Mouse (Mus musculus): ENCODE measurements around the gene Meis3. TPM values are rescaled to one million over a fixed set of nuclear protein-coding genes. Genes with fewer than 3 reads are reported as not detected.

The Meis3 gene
- polyA plus RNA-seq, 1 experiment from 2014 or later = 7.7 TPM

DNA sequence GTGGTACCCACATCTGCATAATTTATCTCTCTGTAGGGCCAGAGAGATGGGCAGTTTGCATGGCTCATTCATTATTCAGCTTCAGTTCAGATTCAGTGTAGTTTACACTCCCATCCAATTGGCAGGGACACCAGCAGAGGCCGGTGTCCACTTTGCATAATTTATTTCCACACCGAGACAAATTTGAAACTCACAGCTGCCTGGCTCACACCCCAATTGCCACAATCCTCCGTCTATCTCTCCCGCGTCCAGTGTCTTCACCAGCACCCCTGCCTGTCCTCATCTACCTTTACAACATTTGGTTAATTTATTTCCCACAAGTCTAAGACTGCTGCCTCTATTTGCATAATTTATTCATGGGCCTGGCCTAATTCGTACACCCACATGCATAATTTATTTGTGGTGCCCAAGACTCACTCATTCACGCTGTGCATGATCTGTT, 39.9 kb upstream of the Meis3 start:
- Histone ChIP-seq H3K9me3 (no peaks in the 10 kb centered on the region), H3K27me3 (peaks cover 29% of the 10 kb centered on the region), H3K36me3 (no peaks in the 10 kb centered on the region), H3K27ac (no peak overlapping the region), H3K4me3 (replicated peaks) (no peak overlapping the region), H3K9ac (replicated peaks) (no peak overlapping the region), H3K4me2 (no peak overlapping the region), H3K4me1 (replicated peaks) (peaks cover 25% of the 10 kb centered on the region)
- WGBS = 68% methylated on average over 7 of the region's 7 CpGs
- ATAC-seq (ENCODE audit: insufficient number of reproducible peaks, insufficient read depth, low FRiP score, low TSS enrichment, low read depth) = no peak

DNA sequence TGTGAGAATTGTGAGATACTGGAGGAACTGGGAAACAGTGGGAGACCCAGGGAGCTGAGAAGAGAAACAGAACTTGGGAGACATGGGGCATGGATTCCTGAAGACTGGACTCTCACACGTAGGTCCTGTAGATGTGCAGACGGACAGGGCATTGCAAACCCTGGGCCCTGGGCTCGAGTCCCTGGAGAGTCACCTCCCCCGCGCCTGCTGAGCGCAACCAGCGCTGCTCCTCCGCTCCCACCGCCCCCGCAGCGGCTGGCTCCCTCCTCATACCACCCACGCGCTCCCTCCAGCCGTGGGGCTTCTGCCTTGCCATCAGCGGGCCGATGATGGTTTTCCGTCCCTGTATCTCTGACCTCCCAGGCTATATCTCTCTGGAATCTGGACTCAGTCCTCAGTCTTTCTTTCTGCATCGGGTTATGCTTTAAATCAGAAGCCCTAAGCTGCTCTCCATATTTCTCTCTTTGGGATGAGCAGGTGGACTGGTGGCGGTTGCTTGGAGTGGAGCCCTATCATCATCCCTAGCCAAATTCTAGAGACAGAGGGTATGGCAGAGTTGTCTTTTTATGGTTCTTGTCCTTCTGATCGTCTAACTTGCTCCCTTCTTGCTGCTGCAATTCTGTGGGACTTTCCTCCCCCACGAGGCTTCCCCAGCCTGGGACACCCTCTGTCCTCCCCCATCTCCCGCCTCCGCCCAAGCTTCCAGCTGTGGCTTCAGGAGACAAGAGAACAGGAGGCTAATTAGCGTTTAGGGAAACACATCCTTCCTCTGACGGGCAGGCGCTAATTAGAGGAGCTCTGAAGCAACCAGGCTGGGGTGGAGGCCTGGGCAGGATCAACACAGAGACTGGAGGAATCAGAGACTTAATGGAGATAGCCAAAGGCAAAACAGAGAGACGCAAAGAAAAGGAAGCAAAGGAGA, 28.1 kb upstream of the Meis3 start:
- Histone ChIP-seq H3K4me1 (replicated peaks) (no peaks in the 10 kb centered on the region), H3K9ac (replicated peaks) (no peak overlapping the region), H3K4me3 (replicated peaks) (no peak overlapping the region), H3K9me3 (no peaks in the 10 kb centered on the region), H3K27me3 (peaks cover 33% of the 10 kb centered on the region), H3K36me3 (no peaks in the 10 kb centered on the region), H3K27ac (no peak overlapping the region), H3K4me2 (no peak overlapping the region)
- 34% methylated on average over 27 of the region's 27 CpGs for WGBS
- ATAC-seq (ENCODE audit: insufficient number of reproducible peaks, insufficient read depth, low FRiP score, low TSS enrichment, low read depth) = no peak

- H3K9me3 ChIP-seq = no peaks in the 10 kb centered on the region
- no peaks in the 10 kb centered on the region for H3K4me1 ChIP-seq (replicated peaks)
- no peak overlapping the region for H3K9ac ChIP-seq (replicated peaks)
- H3K27me3 ChIP-seq = peaks cover 33% of the 10 kb centered on the region
- 14% methylated on average over 15 of the region's 15 CpGs for WGBS
- H3K4me3 ChIP-seq (replicated peaks) = no peak overlapping the region
- ATAC-seq (ENCODE audit: insufficient number of reproducible peaks, insufficient read depth, low FRiP score, low TSS enrichment, low read depth) = no peak
- H3K36me3 ChIP-seq = no peaks in the 10 kb centered on the region
- H3K27ac ChIP-seq = no peak overlapping the region
- H3K4me2 ChIP-seq = no peak overlapping the region
These were observed 27.2 kb upstream of the Meis3 start for GRCm38 (mm10) chr7:16147643-16148042.

GRCm38 (mm10) chr7:16149241-16149640, 25.6 kb upstream of the Meis3 start:
- Histone ChIP-seq H3K27me3 (peaks cover 33% of the 10 kb centered on the region), H3K4me3 (replicated peaks) (no peak overlapping the region), H3K36me3 (no peaks in the 10 kb centered on the region), H3K27ac (no peak overlapping the region), H3K4me1 (replicated peaks) (no peaks in the 10 kb centered on the region), H3K4me2 (no peak overlapping the region), H3K9me3 (no peaks in the 10 kb centered on the region), H3K9ac (replicated peaks) (no peak overlapping the region)
- ATAC-seq (ENCODE audit: insufficient number of reproducible peaks, insufficient read depth, low FRiP score, low TSS enrichment, low read depth) = no peak
- WGBS = 63% methylated on average over 5 of the region's 5 CpGs

- WGBS = 64% methylated on average over 9 of the region's 9 CpGs
- H3K27ac ChIP-seq = no peak overlapping the region
- no peaks in the 10 kb centered on the region for H3K36me3 ChIP-seq
- ATAC-seq (ENCODE audit: insufficient number of reproducible peaks, insufficient read depth, low FRiP score, low TSS enrichment, low read depth) = no peak
- no peak overlapping the region for H3K9ac ChIP-seq (replicated peaks)
- peaks cover 24% of the 10 kb centered on the region for H3K27me3 ChIP-seq
- no peaks in the 10 kb centered on the region for H3K9me3 ChIP-seq
- H3K4me1 ChIP-seq (replicated peaks) = no peaks in the 10 kb centered on the region
- no peak overlapping the region for H3K4me2 ChIP-seq
- no peak overlapping the region for H3K4me3 ChIP-seq (replicated peaks)
These were observed 24.4 kb upstream of the Meis3 start for GRCm38 (mm10) chr7:16150191-16151145.

GRCm38 (mm10) chr7:16153522-16153921, 21.4 kb upstream of the Meis3 start:
- H3K4me3 ChIP-seq (replicated peaks) = no peak overlapping the region
- H3K9ac ChIP-seq (replicated peaks) = no peak overlapping the region
- 17% methylated on average over 10 of the region's 10 CpGs for WGBS
- peak; percentile 60; the same call in 1 of the 2 replicates for ATAC-seq (ENCODE audit: insufficient number of reproducible peaks, insufficient read depth, low FRiP score, low TSS enrichment, low read depth)
- H3K27ac ChIP-seq = no peak overlapping the region
- H3K36me3 ChIP-seq = no peaks in the 10 kb centered on the region
- H3K9me3 ChIP-seq = no peaks in the 10 kb centered on the region
- H3K4me1 ChIP-seq (replicated peaks) = no peaks in the 10 kb centered on the region
- H3K27me3 ChIP-seq = peaks cover 17% of the 10 kb centered on the region
- no peak overlapping the region for H3K4me2 ChIP-seq

- ATAC-seq (ENCODE audit: insufficient number of reproducible peaks, insufficient read depth, low FRiP score, low TSS enrichment, low read depth) = no peak
- Histone ChIP-seq H3K4me3 (replicated peaks) (no peak overlapping the region), H3K9ac (replicated peaks) (no peak overlapping the region), H3K27ac (no peak overlapping the region), H3K4me2 (no peak overlapping the region), H3K4me1 (replicated peaks) (no peaks in the 10 kb centered on the region), H3K9me3 (no peaks in the 10 kb centered on the region), H3K27me3 (peaks cover 35% of the 10 kb centered on the region), H3K36me3 (no peaks in the 10 kb centered on the region)
- WGBS = 67% methylated on average over 9 of the region's 9 CpGs
These were observed 19.6 kb upstream of the Meis3 start for GRCm38 (mm10) chr7:16155132-16155872.

DNA sequence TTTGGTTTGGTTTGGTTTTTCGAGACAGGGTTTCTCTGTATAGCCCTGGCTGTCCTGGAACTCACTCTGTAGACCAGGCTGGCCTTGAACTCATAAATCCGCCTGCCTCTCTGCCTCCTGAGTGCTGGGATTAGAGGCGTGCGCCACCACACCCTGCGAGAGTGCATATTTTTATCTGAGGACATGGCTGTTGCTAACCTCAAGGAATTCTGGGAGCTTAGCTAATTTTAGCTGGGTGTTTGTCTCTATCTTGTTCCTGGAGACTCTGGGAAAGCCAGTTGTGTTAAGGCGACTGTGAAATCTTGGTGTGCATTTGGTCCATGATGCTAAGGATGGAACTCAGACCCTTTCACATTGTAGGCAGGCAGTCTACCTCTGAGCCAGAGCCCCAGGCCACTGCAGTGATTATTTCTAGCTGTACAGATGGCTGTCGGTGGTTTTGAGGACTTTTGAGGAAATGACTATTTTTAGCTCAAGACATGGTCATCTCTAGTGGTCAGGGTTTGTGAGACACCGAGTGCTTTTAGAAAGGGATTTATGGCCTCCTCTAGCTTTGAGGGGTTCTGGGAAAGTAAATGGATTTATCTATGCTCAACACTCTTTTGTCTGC, 18.7 kb upstream of the Meis3 start:
- no peak overlapping the region for H3K4me2 ChIP-seq
- 0 out of 2 replicates have a peak, but pooled peaks cover 2% of the 10 kb centered on the region for H3K9me3 ChIP-seq
- H3K27me3 ChIP-seq = peaks cover 44% of the 10 kb centered on the region
- H3K4me1 ChIP-seq (replicated peaks) = no peaks in the 10 kb centered on the region
- WGBS = 74% methylated on average over 8 of the region's 8 CpGs
- no peak overlapping the region for H3K4me3 ChIP-seq (replicated peaks)
- no peak overlapping the region for H3K9ac ChIP-seq (replicated peaks)
- no peak overlapping the region for H3K27ac ChIP-seq
- no peak for ATAC-seq (ENCODE audit: insufficient number of reproducible peaks, insufficient read depth, low FRiP score, low TSS enrichment, low read depth)
- no peaks in the 10 kb centered on the region for H3K36me3 ChIP-seq

GRCm38 (mm10) chr7:16158735-16159134, 16.2 kb upstream of the Meis3 start:
- Histone ChIP-seq H3K4me3 (replicated peaks) (peak overlapping the region; percentile 19), H3K27me3 (peaks cover 53% of the 10 kb centered on the region), H3K4me1 (replicated peaks) (no peaks in the 10 kb centered on the region), H3K4me2 (peak overlapping the region; percentile 24; the same call in 1 of the 2 replicates), H3K9me3 (0 out of 2 replicates have a peak, but pooled peaks cover 5% of the 10 kb centered on the region), H3K27ac (no peak overlapping the region), H3K9ac (replicated peaks) (no peak overlapping the region), H3K36me3 (no peaks in the 10 kb centered on the region)
- no peak for ATAC-seq (ENCODE audit: insufficient number of reproducible peaks, insufficient read depth, low FRiP score, low TSS enrichment, low read depth)
- 8% methylated on average over 35 of the region's 39 CpGs for WGBS

DNA sequence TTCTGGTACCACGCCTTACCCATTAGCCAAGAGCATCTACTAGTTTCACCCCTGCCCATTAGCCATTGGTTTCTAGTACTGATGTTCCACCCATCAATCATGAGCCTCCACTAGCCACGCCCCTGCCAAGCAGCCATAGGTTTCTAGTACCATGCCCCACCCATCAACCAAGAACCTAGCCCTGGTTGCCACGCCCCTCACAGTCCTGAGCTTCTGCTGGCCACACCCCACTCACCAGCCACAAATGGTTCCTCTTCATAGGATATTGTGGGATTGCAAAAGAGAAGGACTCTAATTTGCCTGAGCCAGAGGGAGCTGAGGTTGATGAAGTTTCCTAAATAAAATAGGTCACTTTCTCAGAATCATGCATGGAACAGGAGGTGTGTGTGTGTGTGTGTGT, 14.2 kb upstream of the Meis3 start:
- Histone ChIP-seq H3K9me3 (0 out of 2 replicates have a peak, but pooled peaks cover 5% of the 10 kb centered on the region), H3K4me3 (replicated peaks) (no peak overlapping the region), H3K36me3 (no peaks in the 10 kb centered on the region), H3K4me2 (no peak overlapping the region), H3K9ac (replicated peaks) (no peak overlapping the region), H3K27me3 (peaks cover 53% of the 10 kb centered on the region), H3K4me1 (replicated peaks) (no peaks in the 10 kb centered on the region), H3K27ac (no peak overlapping the region)
- WGBS = 61% methylated on average over 3 of the region's 3 CpGs
- ATAC-seq (ENCODE audit: insufficient number of reproducible peaks, insufficient read depth, low FRiP score, low TSS enrichment, low read depth) = no peak
